In genomic region chr5:107242993-107243392, GRCm38 (mm10) we compare ENCODE assay signal across 28 mouse cellular contexts. TPM values are rescaled to one million over a fixed set of nuclear protein-coding genes. Genes with fewer than 3 reads are reported as not detected.
DNase-seq lines count a peak whose midpoint lies in the region; ATAC-seq and TF ChIP-seq lines count a peak whose summit lies in the region.
"Had no signal": no experiment of that assay in that cellular context is flagged by ENCODE, and none has a peak within 500 bp of the region (broad histone marks: within the 10 kb centered on the region; RNA-seq: fewer than 3 reads in every experiment).

No protein-coding gene starts in this region.

- intact Hi-C loops in left cerebral cortex, postnatal 36 days (cut with DNase I), result no loop called here

- 65% methylated on average over 4 of the region's 4 CpGs for WGBS in heart, embryonic 11.5 days (ENCODE audit: insufficient replicate concordance)
- WGBS in liver, embryonic 14.5 days (ENCODE audit: insufficient replicate concordance), result 31% methylated on average over 4 of the region's 4 CpGs
- 88% methylated on average over 4 of the region's 4 CpGs for WGBS in midbrain, embryonic 16.5 days

- H3K9ac ChIP-seq in heart, embryonic 11.5 days (ENCODE audit: low read depth, low read length), result no peak overlapping the region
- H3K9ac ChIP-seq in MEL (ENCODE audit: control insufficient read depth, low read depth, low read length, poor library complexity, severe bottlenecking), result peak overlapping the region; percentile 37
- H3K9ac ChIP-seq in liver, embryonic 14.5 days (replicated peaks), result peak overlapping the region; percentile 35; the same call in 1 of the 2 replicates
- no peak overlapping the region for H3K9ac ChIP-seq in midbrain, embryonic 16.5 days (ENCODE audit: low read depth, low read length)
- H3K9ac ChIP-seq: embryonic facial prominence, embryonic 13.5 days; forebrain, embryonic 12.5 days; forebrain, embryonic 15.5 days; heart, embryonic 12.5 days; heart, embryonic 15.5 days; hindbrain, embryonic 13.5 days had no signal

- no peak for TF ChIP-seq RAD21 in MEL (IDR thresholded peaks at IDR 0.05; ENCODE audit: low read depth, low read length)

- no peak for ATAC-seq in heart, embryonic 11.5 days (replicated peaks; ENCODE audit: insufficient number of reproducible peaks, low FRiP score, low TSS enrichment)
- ATAC-seq in liver, embryonic 14.5 days (ENCODE audit: insufficient read depth), result peak; percentile 62; the same call in 1 of the 2 replicates
- peak; percentile 66 for ATAC-seq in megakaryocyte progenitor cell, adult 5-6 weeks (replicated peaks; ENCODE audit: poor library complexity)
- no peak for ATAC-seq in midbrain, embryonic 16.5 days
- ATAC-seq: forebrain, embryonic 15.5 days; hindbrain, embryonic 16.5 days; Patski had no signal

- TF ChIP-seq EP300 in MEL (IDR thresholded peaks at IDR 0.05; ENCODE audit: low read depth in 1 of 2, low read length in 2 of 2), result no peak
- no peak for TF ChIP-seq EP300 in liver, embryonic 14.5 days (IDR thresholded peaks at IDR 0.05; ENCODE audit: low read depth)

- no peak for TF ChIP-seq CTCF in MEL (IDR thresholded peaks at IDR 0.05 in 2 of 3, conservative IDR thresholded peaks at IDR 0.05 in 1 of 3; ENCODE audit: control insufficient read depth in 1 of 3, insufficient read depth in 1 of 3, low read depth in 2 of 3, low read length in 3 of 3, poor library complexity in 1 of 3, severe bottlenecking in 1 of 3)
- no peak for TF ChIP-seq CTCF in liver, embryonic 14.5 days (IDR thresholded peaks at IDR 0.05; ENCODE audit: low read depth)

- H3K4me3 ChIP-seq in heart, embryonic 11.5 days (ENCODE audit: low read depth, low read length), result no peak overlapping the region
- peak overlapping the region in 1 of 2 experiments; percentile 41; a peak in 2 of 4 replicates for H3K4me3 ChIP-seq in MEL (ENCODE audit: control insufficient read depth in 1 of 2, insufficient read depth in 1 of 2, low read depth in 2 of 2, low read length in 2 of 2)
- no peak overlapping the region for H3K4me3 ChIP-seq in liver, embryonic 14.5 days (ENCODE audit: insufficient read depth in 1 of 2, low read depth in 2 of 2, low read length in 2 of 2)
- no peak overlapping the region for H3K4me3 ChIP-seq in midbrain, embryonic 16.5 days (ENCODE audit: low read depth, low read length)
- H3K4me3 ChIP-seq: embryonic facial prominence, embryonic 10.5 days; embryonic facial prominence, embryonic 13.5 days; erythroblast, embryonic 14.5 days; forebrain, embryonic 12.5 days; forebrain, embryonic 15.5 days; heart, embryonic 12.5 days; heart, embryonic 15.5 days; hindbrain, embryonic 10.5 days; hindbrain, embryonic 13.5 days had no signal

- no peaks in the 10 kb centered on the region for H3K27me3 ChIP-seq in heart, embryonic 11.5 days (ENCODE audit: control insufficient read depth, insufficient read depth, low read length)
- no peaks in the 10 kb centered on the region for H3K27me3 ChIP-seq in MEL (ENCODE audit: control insufficient read depth in 1 of 2, insufficient read depth in 2 of 2, low read length in 2 of 2)
- H3K27me3 ChIP-seq in liver, embryonic 14.5 days (ENCODE audit: control insufficient read depth, insufficient read depth, low read length), result no peaks in the 10 kb centered on the region
- H3K27me3 ChIP-seq in midbrain, embryonic 16.5 days (ENCODE audit: control insufficient read depth, insufficient read depth, low read depth, low read length), result no peaks in the 10 kb centered on the region; the same call in 1 of the 2 replicates
- H3K27me3 ChIP-seq: embryonic facial prominence, embryonic 13.5 days; heart, embryonic 12.5 days; heart, embryonic 15.5 days; Patski had no signal

- H3K9me3 ChIP-seq in heart, embryonic 11.5 days (replicated peaks; ENCODE audit: control insufficient read depth, low read length), result no peaks in the 10 kb centered on the region
- H3K9me3 ChIP-seq in MEL (replicated peaks; ENCODE audit: insufficient read depth, low read length), result no peaks in the 10 kb centered on the region
- H3K9me3 ChIP-seq in liver, embryonic 14.5 days (ENCODE audit: control insufficient read depth, low read length), result no peaks in the 10 kb centered on the region
- H3K9me3 ChIP-seq in midbrain, embryonic 16.5 days (replicated peaks; ENCODE audit: control insufficient read depth, low read length, poor library complexity, severe bottlenecking), result no peaks in the 10 kb centered on the region
- H3K9me3 ChIP-seq: embryonic facial prominence, embryonic 10.5 days; embryonic facial prominence, embryonic 13.5 days; forebrain, embryonic 12.5 days; forebrain, embryonic 15.5 days; heart, embryonic 12.5 days; heart, embryonic 15.5 days; hindbrain, embryonic 10.5 days; hindbrain, embryonic 13.5 days had no signal

- no peak overlapping the region for H3K27ac ChIP-seq in heart, embryonic 11.5 days (ENCODE audit: low read depth, low read length)
- peak overlapping the region; percentile 29; the same call in 1 of the 2 replicates for H3K27ac ChIP-seq in MEL (ENCODE audit: control insufficient read depth, low read depth, low read length)
- H3K27ac ChIP-seq in liver, embryonic 14.5 days, result peak overlapping the region; percentile 34
- no peak overlapping the region for H3K27ac ChIP-seq in midbrain, embryonic 16.5 days (ENCODE audit: low read length)
- H3K27ac ChIP-seq: embryonic facial prominence, embryonic 10.5 days; embryonic facial prominence, embryonic 13.5 days; forebrain, embryonic 12.5 days; forebrain, embryonic 15.5 days; heart, embryonic 15.5 days; hindbrain, embryonic 10.5 days; hindbrain, embryonic 13.5 days had no signal

- TF ChIP-seq POLR2A in MEL (IDR thresholded peaks at IDR 0.05; ENCODE audit: control insufficient read depth in 1 of 2, insufficient read depth in 1 of 2, low read depth in 1 of 2, low read length in 2 of 2, poor library complexity in 1 of 2), result no peak

- no peak overlapping the region for H3K4me2 ChIP-seq in heart, embryonic 11.5 days
- H3K4me2 ChIP-seq in liver, embryonic 14.5 days (ENCODE audit: low read depth), result peak overlapping the region; percentile 17
- H3K4me2 ChIP-seq in midbrain, embryonic 16.5 days (ENCODE audit: low read length), result no peak overlapping the region
- H3K4me2 ChIP-seq: embryonic facial prominence, embryonic 13.5 days; forebrain, embryonic 12.5 days; forebrain, embryonic 15.5 days; heart, embryonic 12.5 days; heart, embryonic 15.5 days; hindbrain, embryonic 13.5 days had no signal

- H3K4me1 ChIP-seq in heart, embryonic 11.5 days (ENCODE audit: control insufficient read depth, insufficient read depth, low read length), result peaks cover 18% of the 10 kb centered on the region
- H3K4me1 ChIP-seq in MEL (ENCODE audit: control insufficient read depth in 1 of 2, insufficient read depth in 2 of 2, low read length in 2 of 2), result peaks cover 7 to 15% of the 10 kb centered on the region in 2 experiments
- H3K4me1 ChIP-seq in liver, embryonic 14.5 days (replicated peaks; ENCODE audit: control insufficient read depth in 2 of 2, insufficient read depth in 2 of 2, low read length in 1 of 2), result peaks cover 20 to 34% of the 10 kb centered on the region in 2 experiments
- H3K4me1 ChIP-seq in midbrain, embryonic 16.5 days (ENCODE audit: control insufficient read depth, insufficient read depth, low read length), result no peaks in the 10 kb centered on the region; the same call in 1 of the 2 replicates
- H3K4me1 ChIP-seq: forebrain, embryonic 15.5 days had no signal

- no peaks in the 10 kb centered on the region for H3K36me3 ChIP-seq in heart, embryonic 11.5 days (ENCODE audit: control insufficient read depth, insufficient read depth, low read length)
- peaks cover 0 to 19% of the 10 kb centered on the region in 2 experiments; a peak in 3 of 4 replicates for H3K36me3 ChIP-seq in MEL (ENCODE audit: control insufficient read depth in 1 of 2, insufficient read depth in 2 of 2, low read length in 2 of 2)
- H3K36me3 ChIP-seq in liver, embryonic 14.5 days (replicated peaks; ENCODE audit: control insufficient read depth, insufficient read depth, low read depth), result no peaks in the 10 kb centered on the region
- H3K36me3 ChIP-seq in midbrain, embryonic 16.5 days (ENCODE audit: control insufficient read depth, insufficient read depth, low read length), result no peaks in the 10 kb centered on the region
- H3K36me3 ChIP-seq: embryonic facial prominence, embryonic 10.5 days; embryonic facial prominence, embryonic 13.5 days; forebrain, embryonic 12.5 days; forebrain, embryonic 15.5 days; heart, embryonic 15.5 days; hindbrain, embryonic 10.5 days; hindbrain, embryonic 13.5 days had no signal

- DNase-seq in heart, adult 11 months, result peak; percentile 76
- peak; percentile 47 for DNase-seq in MEL (ENCODE audit: low read depth, low spot score)
- DNase-seq in liver, embryonic 14.5 days (ENCODE audit: low read depth in 3 of 3, low spot score in 3 of 3), result no peak
- DNase-seq in left cerebral cortex, postnatal 36 days (ENCODE audit: low spot score in 2 of 2), result no peak
- DNase-seq in right cerebral cortex, postnatal 25 days, result no peak
- DNase-seq: adrenal gland, postnatal 10 days; cerebellum, adult 11 months; cerebellum, adult 2 months; cerebellum, adult 9-11 months; cerebellum, postnatal 25 days; embryo, embryonic 11 days; gastrocnemius, postnatal 25 days; heart, postnatal 10 days; heart, postnatal 36 days had no signal

- H3K79me2 ChIP-seq in MEL (ENCODE audit: control insufficient read depth, insufficient read depth, low read length, poor library complexity), result peaks cover 11% of the 10 kb centered on the region; the same call in 1 of the 2 replicates

TF ChIP-seq in MEL, 35 proteins besides CTCF, POLR2A, EP300 and RAD21:
- TF ChIP-seq E2F4 (IDR thresholded peaks at IDR 0.05; ENCODE audit: borderline replicate concordance, low read depth, low read length) (no peak), GATA1 (IDR thresholded peaks at IDR 0.05; ENCODE audit: low read depth, low read length) (0 out of 2 replicates have a peak, but pooled peaks have one; percentile 9), TAL1 (IDR thresholded peaks at IDR 0.05; ENCODE audit: low read length) (0 out of 2 replicates have a peak, but pooled peaks have one; percentile 8), TCF12 (IDR thresholded peaks at IDR 0.05; ENCODE audit: low read depth, low read length) (0 out of 2 replicates have a peak, but pooled peaks have one; percentile 9), GABPA (IDR thresholded peaks at IDR 0.05; ENCODE audit: low read depth, low read length) (no peak)

RNA-seq across cellular contexts. Expression of gene Tgfbr3, which starts 46.4 kb away (rescaled TPM):
- polyA plus RNA-seq in heart, embryonic 11.5 days (2014; fragmentation: Nextera tagmentation; extraction: Ambion mirVana), result 38.2 and 39.2 TPM in 2 replicates
- 5.9 and 6.7 TPM in 2 replicates for total RNA-seq in MEL (2012; rRNA removed)
- 1 to 10 TPM in 1 of 2 experiments, not detected in 1; 3.0 TPM for polyA plus RNA-seq in MEL (2012; ENCODE audit: insufficient read depth in 1 of 2, insufficient read length in 2 of 2, low read depth in 1 of 2, low replicate concordance in 2 of 2, missing spikeins in 1 of 2)
- 3.1 and 4.3 TPM in 2 replicates for polyA plus RNA-seq in liver, embryonic 14.5 days (2012; rRNA removed)
- polyA plus RNA-seq in liver, embryonic 14.5 days (2014; fragmentation: Nextera tagmentation; extraction: Ambion mirVana), result 7.5 and 7.7 TPM in 2 replicates
- 2.4 and 5.6 TPM in 2 replicates for total RNA-seq in megakaryocyte progenitor cell, adult 5-6 weeks (2015)
- total RNA-seq in megakaryocyte progenitor cell, adult 5-6 weeks (2017), result 1.7 and 2.8 TPM in 2 replicates
- 3.5 and 4.3 TPM in 2 replicates for polyA plus RNA-seq in midbrain, embryonic 16.5 days (2015; fragmentation: Nextera tagmentation; extraction: Ambion mirVana)
- 10 to 100 TPM in 1 of 2 experiments, 1 to 10 TPM in 1; 7.9 to 10.1 TPM for total RNA-seq in left cerebral cortex, postnatal 36 days (2021)

Comparison
In these comparisons a context has a peak if more than half of its experiments do, and no peak if none do; other contexts are left out.
1. DNase-seq: peak in heart, adult 11 months (single experiment) and MEL (single experiment); none in liver, embryonic 14.5 days (0 of 3), left cerebral cortex, postnatal 36 days (0 of 2) and right cerebral cortex, postnatal 25 days (single experiment).
2. ATAC-seq: peak in liver, embryonic 14.5 days (single experiment) and megakaryocyte progenitor cell, adult 5-6 weeks (single experiment); none in heart, embryonic 11.5 days (single experiment) and midbrain, embryonic 16.5 days (single experiment).
3. H3K27ac ChIP-seq: peak in MEL (single experiment) and liver, embryonic 14.5 days (single experiment); none in heart, embryonic 11.5 days (single experiment) and midbrain, embryonic 16.5 days (single experiment).
4. H3K9ac ChIP-seq: peak in MEL (single experiment) and liver, embryonic 14.5 days (single experiment); none in heart, embryonic 11.5 days (single experiment) and midbrain, embryonic 16.5 days (single experiment).